ENCODE assay signal across 51 mouse cellular contexts in the genomic region with DNA sequence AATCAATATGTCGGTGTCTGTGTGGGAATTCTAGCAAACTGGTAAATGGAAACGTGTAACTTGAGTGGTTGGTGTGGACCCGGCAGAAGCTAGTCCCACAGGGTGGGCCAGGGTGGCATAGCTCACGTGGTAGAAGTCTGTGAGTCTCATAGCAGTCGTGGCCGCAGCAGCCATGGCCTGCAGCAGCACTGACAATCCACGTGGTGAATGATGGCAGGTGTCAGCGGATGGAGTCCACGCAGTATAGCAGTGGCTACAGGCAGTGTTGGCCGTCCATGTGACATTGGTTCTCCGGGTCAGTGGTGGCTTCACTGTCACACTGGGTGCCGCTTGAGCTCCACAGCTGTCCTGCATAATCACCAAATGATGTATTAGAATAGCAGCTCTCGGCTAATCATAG. TPM values are rescaled to one million over a fixed set of nuclear protein-coding genes. Genes with fewer than 3 reads are reported as not detected.
"Had no signal": no experiment of that assay in that cellular context is flagged by ENCODE, and none has a peak within 500 bp of the region (broad histone marks: within the 10 kb centered on the region; RNA-seq: fewer than 3 reads in every experiment).

No protein-coding gene starts in this region.

- H3K27ac ChIP-seq: heart, adult 2 months; heart, embryonic 10.5 days; heart, embryonic 13.5 days; heart, embryonic 15.5 days; hindbrain, embryonic 10.5 days; hindbrain, embryonic 12.5 days; hindbrain, embryonic 13.5 days; hindbrain, embryonic 14.5 days; hindbrain, embryonic 15.5 days; hindbrain, postnatal 0 days; intestine, embryonic 15.5 days; kidney, embryonic 15.5 days; kidney, postnatal 0 days; layer of hippocampus, adult 2 months had no signal

- H3K9ac ChIP-seq: heart, embryonic 12.5 days; heart, embryonic 13.5 days; heart, embryonic 15.5 days; hindbrain, embryonic 12.5 days; hindbrain, embryonic 13.5 days; hindbrain, embryonic 14.5 days; hindbrain, embryonic 15.5 days; intestine, embryonic 15.5 days; kidney, embryonic 15.5 days had no signal

- H3K36me3 ChIP-seq: heart, embryonic 10.5 days; heart, embryonic 12.5 days; heart, embryonic 13.5 days; heart, embryonic 15.5 days; hindbrain, embryonic 10.5 days; hindbrain, embryonic 12.5 days; hindbrain, embryonic 13.5 days; hindbrain, embryonic 15.5 days; intestine, embryonic 15.5 days; kidney, embryonic 15.5 days had no signal

- DNase-seq: heart, adult 2 months; heart, postnatal 10 days; heart, postnatal 14 days; heart, postnatal 36 days; kidney, adult 11 months; kidney, adult 18-20 months; kidney, adult 2 months; kidney, adult 8-10 months; kidney, adult 9 months; kidney, postnatal 10 days; kidney, postnatal 14 days; kidney, postnatal 25 days; kidney, postnatal 36 days; kidney, postnatal 4 days; layer of hippocampus, adult 9-11 months; layer of hippocampus, postnatal 36 days had no signal

- H3K4me2 ChIP-seq: heart, embryonic 11.5 days; heart, embryonic 12.5 days; heart, embryonic 13.5 days; heart, embryonic 15.5 days; hindbrain, embryonic 12.5 days; hindbrain, embryonic 13.5 days; hindbrain, embryonic 14.5 days; hindbrain, embryonic 15.5 days; intestine, embryonic 15.5 days; kidney, embryonic 15.5 days had no signal

- H3K9me3 ChIP-seq: heart, embryonic 10.5 days; heart, embryonic 12.5 days; heart, embryonic 15.5 days; hindbrain, embryonic 10.5 days; hindbrain, embryonic 12.5 days; hindbrain, embryonic 13.5 days; hindbrain, embryonic 15.5 days; intestine, embryonic 15.5 days; kidney, embryonic 15.5 days had no signal

- H3K4me1 ChIP-seq: heart, embryonic 10.5 days; heart, embryonic 12.5 days; heart, embryonic 15.5 days; hindbrain, embryonic 10.5 days; hindbrain, embryonic 12.5 days; hindbrain, embryonic 13.5 days; hindbrain, embryonic 15.5 days; intestine, embryonic 15.5 days; kidney, embryonic 15.5 days had no signal

- H3K4me3 ChIP-seq: heart, adult 2 months; heart, embryonic 10.5 days; heart, embryonic 12.5 days; heart, embryonic 13.5 days; heart, embryonic 15.5 days; hindbrain, embryonic 10.5 days; hindbrain, embryonic 12.5 days; hindbrain, embryonic 13.5 days; hindbrain, embryonic 15.5 days; intestine, embryonic 15.5 days; kidney, embryonic 15.5 days; layer of hippocampus, adult 2 months had no signal

- H3K27me3 ChIP-seq: heart, embryonic 12.5 days; heart, embryonic 13.5 days; heart, embryonic 15.5 days; hindbrain, embryonic 12.5 days; hindbrain, embryonic 13.5 days; hindbrain, embryonic 15.5 days; intestine, embryonic 15.5 days; kidney, embryonic 15.5 days had no signal

- ATAC-seq: hindbrain, embryonic 16.5 days; hindbrain, postnatal 0 days; inflammation-experienced regulatory T-cells, adult 6 months; intestine, embryonic 15.5 days; intestine, embryonic 16.5 days; intestine, postnatal 0 days had no signal

RNA-seq across cellular contexts. Expression of a gene that starts 4.1 kb away (rescaled TPM):
- total RNA-seq: heart, adult 2 months; heart, adult 8-10 months; heart, postnatal 10 days; heart, postnatal 14 days; heart, postnatal 25 days; heart, postnatal 36 days; hematopoietic stem cell, adult 5-6 weeks; hindbrain, postnatal 0 days; layer of hippocampus, adult 18-20 months; layer of hippocampus, adult 2 months; layer of hippocampus, adult 8-10 months; layer of hippocampus, postnatal 10 days; layer of hippocampus, postnatal 14 days; layer of hippocampus, postnatal 25 days; layer of hippocampus, postnatal 36 days had no signal
- polyA plus RNA-seq: heart, embryonic 10.5 days; heart, embryonic 11.5 days; heart, embryonic 12.5 days; heart, embryonic 13.5 days; heart, embryonic 14.5 days; heart, embryonic 15.5 days; heart, embryonic 16.5 days; heart, postnatal 0 days; hindbrain, embryonic 10.5 days; hindbrain, embryonic 11.5 days; hindbrain, embryonic 12.5 days; hindbrain, embryonic 13.5 days; hindbrain, embryonic 14.5 days; hindbrain, embryonic 15.5 days; hindbrain, embryonic 16.5 days; hindbrain, postnatal 0 days; inflammation-experienced regulatory T-cells, adult 6 months; intestine, embryonic 14.5 days; intestine, embryonic 15.5 days; intestine, embryonic 16.5 days; intestine, postnatal 0 days; kidney, embryonic 14.5 days; kidney, embryonic 15.5 days; kidney, embryonic 16.5 days; kidney, postnatal 0 days; large intestine, adult 2 months had no signal
